Mouse (Mus musculus) ES-E14 (cell line): Measurements from ENCODE around the gene Usp36.

Source experiments
- CHD2 ChIP-seq: IDR thresholded peaks from 2 replicates; pipeline ENCODE4 v1.6.1; 2014; ENCODE audit warnings: mild to moderate bottlenecking, low read depth, low read length, inconsistent platforms
- ZC3H11A ChIP-seq: IDR thresholded peaks from 2 replicates; pipeline ENCODE4 v1.6.1; 2012; ENCODE audit warnings: low read depth, mild to moderate bottlenecking, inconsistent platforms, low read length, borderline replicate concordance
- ZNF384 ChIP-seq: IDR thresholded peaks from 2 replicates; pipeline ENCODE4 v1.6.1; 2012; ENCODE audit warnings: low read depth, low read length, inconsistent platforms

DNA sequence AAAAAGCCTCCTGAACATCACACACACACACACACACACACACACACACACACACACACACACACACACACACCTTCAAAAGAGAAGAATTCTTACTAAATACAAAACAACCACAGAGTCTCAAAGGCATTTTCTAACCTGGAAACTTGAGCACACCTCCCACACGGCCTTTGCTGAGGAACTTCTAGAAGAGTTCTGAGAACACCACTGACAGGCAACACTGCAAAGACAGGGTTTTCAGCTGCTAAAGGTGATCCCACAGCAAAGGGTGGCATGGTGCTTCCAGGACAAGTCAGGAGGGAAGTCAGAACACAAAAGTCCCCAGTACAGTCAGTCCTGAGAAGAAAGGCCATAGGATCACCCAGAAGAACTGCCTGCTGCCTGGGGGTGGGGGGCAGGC, 64.2 kb downstream of the Usp36 start:
- TF ChIP-seq CHD2 (no peak), ZC3H11A (no peak), ZNF384 (no peak)
